Mouse (Mus musculus) hindbrain, embryonic 14.5 days (tissue): ENCODE results near the gene Misp. TPM values are rescaled to one million over a fixed set of nuclear protein-coding genes. Genes with fewer than 3 reads are reported as not detected.

Experiments used
- ATAC-seq: fragments of 200-750 bp; cut with Nextera tagmentation; 2 replicates; pipeline ENCODE4 v1.8.0; 2017; ENCODE audit warnings: moderate number of reproducible peaks, mild to moderate bottlenecking, moderate TSS enrichment, moderate library complexity; ENCODE audit not compliant: low FRiP score
- DNase-seq: peaks from one replicate; pipeline ENCODE4 v3.0.0-alpha.2; 2015; ENCODE audit warnings: low spot score
- H3K27ac ChIP-seq: fragments of 300-500 bp; sonication (generic); 2 replicates; pipeline ENCODE4 v1.5.1; 2014; ENCODE audit warnings: mild to moderate bottlenecking, moderate library complexity
- H3K27me3 ChIP-seq: fragments of 300-500 bp; sonication (generic); 2 replicates; pipeline ENCODE4 v1.6.1; 2014; ENCODE audit warnings: mild to moderate bottlenecking, low read length, mixed read lengths; ENCODE audit not compliant: control insufficient read depth, insufficient read depth
- H3K36me3 ChIP-seq: fragments of 300-500 bp; sonication (generic); replicated peaks from 2 replicates; pipeline ENCODE4 v1.6.1; 2014; ENCODE audit not compliant: control insufficient read depth, insufficient read depth
- H3K4me1 ChIP-seq: fragments of 300-500 bp; sonication (generic); replicated peaks from 2 replicates; pipeline ENCODE4 v1.6.1; 2014; ENCODE audit warnings: antibody characterized with exemption, low read length, mixed read lengths; ENCODE audit not compliant: control insufficient read depth, insufficient read depth
- H3K4me2 ChIP-seq: fragments of 300-500 bp; sonication (generic); replicated peaks from 2 replicates; pipeline ENCODE4 v1.6.1; 2014; ENCODE audit warnings: mild to moderate bottlenecking, moderate library complexity
- H3K4me3 ChIP-seq: fragments of 300-500 bp; sonication (generic); replicated peaks from 2 replicates; pipeline ENCODE4 v1.5.1; 2014; ENCODE audit warnings: mild to moderate bottlenecking, low read length
- H3K9ac ChIP-seq: fragments of 300-500 bp; sonication (generic); 2 replicates; pipeline ENCODE4 v1.6.1; 2014
- H3K9me3 ChIP-seq: fragments of 300-500 bp; sonication (generic); 2 replicates; pipeline ENCODE4 v1.6.1; 2016; ENCODE audit warnings: low read length; ENCODE audit not compliant: control insufficient read depth
- WGBS: fragments of 180-500 bp; shearing (Covaris S2); extraction: QIAGEN DNeasy Blood & Tissue Kit; methylation state at CpG from one replicate; pipeline ENCODE4 v1.1.7; 2014; 5-methylcytosine and 5-hydroxymethylcytosine counted together
- polyA plus RNA-seq: library from polyadenylated mRNA; unstranded; fragments of >200 nt; fragmentation: Nextera tagmentation; extraction: Ambion mirVana; gene quantifications from 2 replicates; pipeline ENCODE4 v1.2.1, GENCODE M21; 2014

The Misp gene
- polyA plus RNA-seq, 1 experiment from 2014 or later: 0.08 TPM

DNA sequence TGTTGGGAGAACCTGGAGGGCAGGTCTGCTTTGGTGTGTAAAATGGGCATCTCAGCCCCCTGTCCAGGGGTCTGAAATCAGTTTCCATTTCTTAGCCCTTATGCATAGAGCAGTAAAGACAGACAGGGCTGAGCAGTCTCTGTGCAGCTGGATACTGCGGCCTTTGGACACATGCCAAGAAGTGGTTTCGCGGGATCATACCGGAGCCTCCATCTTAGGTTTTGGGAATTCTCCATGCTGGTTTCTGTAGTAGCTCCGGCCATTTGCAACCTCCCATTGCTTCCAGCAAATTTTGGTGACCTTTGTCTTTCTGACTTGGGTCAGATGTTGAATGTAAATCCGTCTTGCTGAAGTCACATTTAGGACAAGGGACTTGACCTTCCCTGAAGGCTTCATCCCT, 22.7 kb downstream of the Misp start:
- no peaks in the 10 kb centered on the region for H3K27me3 ChIP-seq
- no peak overlapping the region for H3K27ac ChIP-seq
- no peak for DNase-seq

GRCm38 (mm10) chr10:79846553-79846952, 25.8 kb downstream of the Misp start:
- no peak overlapping the region for H3K9ac ChIP-seq
- WGBS: 71% methylated on average over 5 of the region's 5 CpGs
- H3K4me2 ChIP-seq: no peak overlapping the region
- DNase-seq (no peak), ATAC-seq (no peak)
- no peaks in the 10 kb centered on the region for H3K27me3 ChIP-seq
- peaks cover 14% of the 10 kb centered on the region for H3K4me1 ChIP-seq
- H3K4me3 ChIP-seq: no peak overlapping the region
- no peaks in the 10 kb centered on the region for H3K36me3 ChIP-seq
- no peak overlapping the region for H3K27ac ChIP-seq
- H3K9me3 ChIP-seq: no peaks in the 10 kb centered on the region

More for the DNA sequence above, 22.7 kb downstream of the Misp start:
- Histone ChIP-seq H3K4me3 (no peak overlapping the region), H3K9ac (no peak overlapping the region), H3K9me3 (no peaks in the 10 kb centered on the region), H3K4me1 (peaks cover 19% of the 10 kb centered on the region), H3K36me3 (no peaks in the 10 kb centered on the region), H3K4me2 (no peak overlapping the region; the same call in 1 of the 2 replicates)
- no peak for ATAC-seq
- WGBS: 53% methylated on average over 6 of the region's 6 CpGs

DNA sequence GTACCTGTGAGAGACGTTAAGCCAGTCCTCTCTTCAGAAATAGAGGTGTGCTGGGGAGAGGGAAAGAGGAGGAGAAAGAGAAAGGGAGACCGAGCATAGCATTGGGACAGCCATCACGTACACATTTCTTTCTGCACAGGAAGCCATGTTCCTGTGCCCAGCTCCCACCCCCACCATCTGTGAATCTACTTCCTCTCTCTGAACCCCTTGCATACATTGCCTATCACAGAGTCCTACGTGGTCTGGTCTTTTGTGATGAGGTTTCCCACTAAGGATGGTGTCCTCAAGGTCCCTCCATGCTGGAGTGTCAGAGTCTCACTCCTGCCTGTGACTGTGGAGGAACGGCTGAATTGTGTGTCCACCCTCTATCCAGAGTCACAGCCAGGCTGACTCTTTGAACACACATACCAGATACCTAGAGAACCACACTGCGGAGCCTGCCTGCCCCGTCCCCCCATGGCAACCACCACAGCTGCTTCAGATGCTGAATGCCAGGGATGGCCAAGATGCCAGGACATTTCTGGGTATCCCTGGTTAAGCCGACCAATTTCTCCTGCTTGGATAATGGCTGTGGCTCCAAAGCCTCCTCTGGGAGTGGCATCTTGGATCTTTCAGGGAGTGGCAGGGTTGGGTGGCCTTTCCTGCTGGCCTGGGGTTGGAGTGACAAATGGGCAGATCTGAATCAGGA, 29.3 kb downstream of the Misp start:
- Histone ChIP-seq H3K27me3 (no peaks in the 10 kb centered on the region), H3K9me3 (no peaks in the 10 kb centered on the region), H3K4me2 (no peak overlapping the region), H3K27ac (no peak overlapping the region), H3K9ac (no peak overlapping the region), H3K4me3 (no peak overlapping the region), H3K36me3 (no peaks in the 10 kb centered on the region), H3K4me1 (peaks cover 24% of the 10 kb centered on the region)
- no peak for DNase-seq
- no peak for ATAC-seq
- 80% methylated on average over 8 of the region's 8 CpGs for WGBS

DNA sequence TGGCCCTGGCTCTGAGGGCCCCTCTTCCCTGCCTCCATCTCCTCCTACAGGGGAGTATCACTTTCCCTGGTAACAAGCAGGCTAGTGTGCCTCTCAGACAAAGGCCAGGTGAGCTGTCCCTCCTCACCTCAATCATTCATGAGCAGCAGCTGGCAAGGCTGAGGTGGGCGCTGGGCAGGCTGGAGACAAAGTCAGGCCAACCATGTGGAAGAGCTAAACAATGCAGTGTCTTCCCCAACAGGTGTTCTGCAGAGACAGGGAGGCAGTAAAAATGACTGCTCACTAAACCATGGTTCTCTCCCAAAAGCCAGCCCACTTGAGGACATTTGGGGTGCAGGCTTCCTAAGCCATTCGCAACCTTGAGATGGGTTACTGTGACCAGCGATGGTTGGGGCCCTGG, 30.9 kb downstream of the Misp start:
- 80% methylated on average over 3 of the region's 3 CpGs for WGBS
- peaks cover 5% of the 10 kb centered on the region; the same call in 1 of the 2 replicates for H3K36me3 ChIP-seq
- no peaks in the 10 kb centered on the region for H3K27me3 ChIP-seq
- no peaks in the 10 kb centered on the region for H3K9me3 ChIP-seq
- H3K4me2 ChIP-seq: peak overlapping the region; percentile 74; the same call in 1 of the 2 replicates
- ATAC-seq (no peak), DNase-seq (no peak)
- peak overlapping the region; percentile 98 for H3K27ac ChIP-seq
- H3K9ac ChIP-seq: peak overlapping the region; percentile 75; the same call in 1 of the 2 replicates
- H3K4me1 ChIP-seq: peaks cover 36% of the 10 kb centered on the region
- H3K4me3 ChIP-seq: no peak overlapping the region

GRCm38 (mm10) chr10:79852107-79852789, 31.5 kb downstream of the Misp start:
- Histone ChIP-seq H3K9ac (peak overlapping the region; percentile 75), H3K9me3 (no peaks in the 10 kb centered on the region), H3K4me2 (peak overlapping the region; percentile 74), H3K27me3 (no peaks in the 10 kb centered on the region), H3K36me3 (peaks cover 11% of the 10 kb centered on the region; the same call in 1 of the 2 replicates), H3K4me3 (peak overlapping the region; percentile 95), H3K4me1 (peaks cover 42% of the 10 kb centered on the region), H3K27ac (peak overlapping the region; percentile 98)
- 65% methylated on average over 9 of the region's 9 CpGs for WGBS
- ATAC-seq (no peak), DNase-seq (no peak)

- Histone ChIP-seq H3K9ac (peak overlapping the region; percentile 75), H3K27ac (peak overlapping the region; percentile 98), H3K4me3 (peak overlapping the region; percentile 95), H3K4me1 (peaks cover 48% of the 10 kb centered on the region), H3K36me3 (peaks cover 16% of the 10 kb centered on the region; the same call in 1 of the 2 replicates), H3K4me2 (peak overlapping the region; percentile 74), H3K27me3 (no peaks in the 10 kb centered on the region), H3K9me3 (no peaks in the 10 kb centered on the region)
- WGBS: 21% methylated on average over 8 of the region's 8 CpGs
- ATAC-seq (no peak), DNase-seq (no peak)
Measured at GRCm38 (mm10) chr10:79852827-79853226, 32.0 kb downstream of the Misp start.

DNA sequence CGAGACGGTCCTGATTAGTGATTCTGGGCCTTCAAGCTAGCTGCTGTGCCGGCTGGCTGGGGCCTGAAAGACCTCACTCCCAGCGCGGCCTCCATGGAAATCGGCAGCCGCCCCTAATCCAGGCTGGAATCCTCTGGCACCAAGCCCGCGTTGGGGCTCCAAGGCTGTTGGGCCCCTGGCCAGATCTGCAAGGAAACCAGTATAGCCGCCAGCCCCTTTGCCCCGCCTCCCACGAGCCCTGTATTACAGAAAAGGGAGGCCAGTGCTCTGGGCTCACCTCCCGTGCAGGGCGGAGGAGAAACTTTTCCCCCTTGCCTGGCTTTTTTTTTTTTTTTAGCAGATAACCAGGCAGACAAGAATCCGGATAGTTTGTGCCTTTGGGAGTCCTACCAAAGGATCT, 32.6 kb downstream of the Misp start:
- Histone ChIP-seq H3K4me3 (peak overlapping the region; percentile 95), H3K27me3 (no peaks in the 10 kb centered on the region), H3K9me3 (no peaks in the 10 kb centered on the region), H3K27ac (peak overlapping the region; percentile 98), H3K4me1 (peaks cover 53% of the 10 kb centered on the region), H3K9ac (peak overlapping the region; percentile 75), H3K36me3 (peaks cover 20% of the 10 kb centered on the region; the same call in 1 of the 2 replicates), H3K4me2 (peak overlapping the region; percentile 74)
- ATAC-seq (peak; percentile 10; the same call in 1 of the 2 replicates), DNase-seq (peak; percentile 88)
- WGBS: under 1% methylated on average over 15 of the region's 15 CpGs

- under 1% methylated on average over 74 of the region's 75 CpGs for WGBS
- no peaks in the 10 kb centered on the region for H3K27me3 ChIP-seq
- ATAC-seq (peak; percentile 93), DNase-seq (peak; percentile 99)
- H3K4me1 ChIP-seq: peaks cover 61% of the 10 kb centered on the region
- peaks cover 28% of the 10 kb centered on the region for H3K36me3 ChIP-seq
- H3K4me2 ChIP-seq: peak within 1 kb of the TSS; percentile 98
- H3K4me3 ChIP-seq: peak within 1 kb of the TSS; percentile 95
- peak within 1 kb of the TSS; percentile 100 for H3K27ac ChIP-seq
- H3K9ac ChIP-seq: peak within 1 kb of the TSS; percentile 98
- no peaks in the 10 kb centered on the region for H3K9me3 ChIP-seq
Measured at GRCm38 (mm10) chr10:79853860-79854795, 33.3 kb downstream of the Misp start, which contains the start of gene Ptbp1. Ptbp1 (plus strand) TSS chr10:79854427.
